Mouse (Mus musculus): ENCODE results near the gene Ssmem1. TPM values are rescaled to one million over a fixed set of nuclear protein-coding genes. Genes with fewer than 3 reads are reported as not detected.

The Ssmem1 gene
- polyA plus RNA-seq, 1 experiment from 2014 or later, result not detected

DNA sequence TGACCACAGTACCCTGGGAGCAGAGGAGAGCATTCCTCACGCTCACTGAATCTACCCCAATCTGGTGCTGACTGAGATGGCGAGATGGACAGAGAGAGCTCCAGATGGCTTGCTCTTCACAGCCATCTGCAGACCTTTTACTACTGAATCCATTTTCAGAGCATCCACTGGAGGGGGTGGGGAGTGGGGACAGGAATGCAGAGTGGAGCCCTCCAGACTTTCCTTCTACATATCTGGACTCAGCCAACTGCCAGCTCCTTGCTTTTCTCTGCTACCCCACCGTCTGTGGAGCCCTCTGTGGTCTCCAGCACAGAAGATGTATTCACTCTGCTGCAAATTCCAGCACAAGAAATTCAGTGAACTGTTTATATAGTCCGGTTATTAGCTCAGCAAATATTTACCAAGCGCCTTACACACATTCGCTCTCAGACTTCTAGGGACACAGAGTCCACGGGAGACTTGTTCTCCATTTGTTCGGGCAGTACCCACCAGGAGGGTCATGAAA is 32.4 kb upstream of the Ssmem1 start:
- H3K9ac ChIP-seq (replicated peaks), result no peak overlapping the region
- H3K36me3 ChIP-seq, result peaks cover 25% of the 10 kb centered on the region
- no peaks in the 10 kb centered on the region for H3K27me3 ChIP-seq
- H3K27ac ChIP-seq, result peak overlapping the region; percentile 21; the same call in 1 of the 2 replicates
- H3K4me1 ChIP-seq (replicated peaks), result peaks cover 5% of the 10 kb centered on the region; the same call in 1 of the 2 replicates
- ATAC-seq, result no peak
- 85% methylated on average over 8 of the region's 8 CpGs for WGBS
- no peak overlapping the region for H3K4me3 ChIP-seq (replicated peaks)
- no peak overlapping the region for H3K4me2 ChIP-seq (replicated peaks)
- 0 out of 2 replicates have a peak, but pooled peaks cover 3% of the 10 kb centered on the region for H3K9me3 ChIP-seq

DNA sequence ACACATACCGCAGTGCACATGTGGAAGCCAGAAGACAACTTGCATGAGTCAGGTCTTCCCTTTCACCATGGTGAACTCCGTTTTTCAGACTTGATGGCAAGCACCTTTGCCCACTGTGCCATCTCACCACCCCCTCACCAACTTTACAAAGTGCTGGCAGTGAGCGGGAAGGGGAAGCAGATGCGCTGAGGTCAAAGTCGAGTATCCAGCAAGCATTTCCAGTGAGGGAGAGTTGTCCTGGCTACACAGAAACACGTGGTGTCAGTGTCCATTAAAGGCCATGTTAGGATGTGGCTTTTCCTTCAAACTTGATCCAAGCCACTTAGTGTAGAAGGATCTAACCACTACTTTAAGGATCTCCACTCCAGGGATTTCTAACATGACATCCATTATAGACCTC is 31.9 kb upstream of the Ssmem1 start:
- Histone ChIP-seq H3K9ac (replicated peaks) (no peak overlapping the region), H3K36me3 (peaks cover 30% of the 10 kb centered on the region), H3K27ac (no peak overlapping the region), H3K4me1 (replicated peaks) (peaks cover 5% of the 10 kb centered on the region; the same call in 1 of the 2 replicates), H3K4me3 (replicated peaks) (no peak overlapping the region), H3K4me2 (replicated peaks) (no peak overlapping the region), H3K27me3 (no peaks in the 10 kb centered on the region), H3K9me3 (0 out of 2 replicates have a peak, but pooled peaks cover 3% of the 10 kb centered on the region)
- no peak for ATAC-seq
- 94% methylated on average over 6 of the region's 6 CpGs for WGBS

DNA sequence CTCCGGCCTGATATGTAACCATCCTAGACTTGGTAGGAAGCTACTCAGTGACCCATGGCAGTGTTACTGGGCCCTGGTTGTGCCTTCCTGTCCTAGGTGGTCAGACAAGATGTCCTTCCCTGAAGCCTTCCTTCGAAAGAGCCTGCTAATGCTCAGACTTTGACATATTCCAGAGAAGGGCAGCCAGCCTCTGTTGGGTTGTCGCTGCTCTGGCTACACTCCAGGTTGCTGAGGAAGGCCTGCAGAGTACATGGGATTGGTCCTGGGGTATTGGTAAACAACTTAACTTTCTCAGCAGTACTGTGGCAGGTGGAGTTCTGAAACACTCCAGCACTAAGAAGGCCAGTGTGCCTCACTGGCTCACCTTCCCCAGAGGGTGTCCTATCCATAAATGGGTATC is 30.2 kb upstream of the Ssmem1 start:
- ATAC-seq, result no peak
- Histone ChIP-seq H3K9ac (replicated peaks) (no peak overlapping the region), H3K9me3 (no peaks in the 10 kb centered on the region), H3K4me1 (replicated peaks) (peaks cover 5% of the 10 kb centered on the region; the same call in 1 of the 2 replicates), H3K27me3 (no peaks in the 10 kb centered on the region), H3K27ac (no peak overlapping the region), H3K4me3 (replicated peaks) (no peak overlapping the region), H3K36me3 (peaks cover 42% of the 10 kb centered on the region), H3K4me2 (replicated peaks) (no peak overlapping the region)
- WGBS, result 98% methylated on average over 3 of the region's 3 CpGs

DNA sequence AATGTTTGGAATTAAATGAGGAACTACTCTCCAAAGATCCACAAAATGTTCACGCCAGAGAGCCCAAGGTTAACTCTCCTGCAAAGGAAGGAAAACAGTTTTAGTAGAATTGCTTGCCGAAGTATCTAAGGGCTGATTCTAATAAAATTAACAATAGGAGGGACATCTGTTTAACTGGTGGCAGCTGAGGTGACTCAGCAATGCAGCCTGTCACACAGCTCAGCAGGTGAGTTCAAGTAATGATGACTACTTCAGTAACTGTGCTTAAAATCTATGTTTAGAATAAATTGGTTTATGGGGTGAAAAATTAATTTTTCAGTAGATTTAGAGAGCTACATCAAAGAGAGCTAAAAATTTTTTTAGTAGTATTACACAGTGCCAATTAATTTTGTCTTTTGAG is 26.7 kb upstream of the Ssmem1 start:
- Histone ChIP-seq H3K27ac (no peak overlapping the region), H3K9ac (replicated peaks) (no peak overlapping the region), H3K9me3 (no peaks in the 10 kb centered on the region), H3K4me2 (replicated peaks) (no peak overlapping the region), H3K27me3 (no peaks in the 10 kb centered on the region), H3K4me3 (replicated peaks) (no peak overlapping the region), H3K36me3 (peaks cover 73% of the 10 kb centered on the region), H3K4me1 (replicated peaks) (peaks cover 5% of the 10 kb centered on the region; the same call in 1 of the 2 replicates)
- ATAC-seq, result no peak
- WGBS, result 90% methylated on average over 2 of the region's 2 CpGs

DNA sequence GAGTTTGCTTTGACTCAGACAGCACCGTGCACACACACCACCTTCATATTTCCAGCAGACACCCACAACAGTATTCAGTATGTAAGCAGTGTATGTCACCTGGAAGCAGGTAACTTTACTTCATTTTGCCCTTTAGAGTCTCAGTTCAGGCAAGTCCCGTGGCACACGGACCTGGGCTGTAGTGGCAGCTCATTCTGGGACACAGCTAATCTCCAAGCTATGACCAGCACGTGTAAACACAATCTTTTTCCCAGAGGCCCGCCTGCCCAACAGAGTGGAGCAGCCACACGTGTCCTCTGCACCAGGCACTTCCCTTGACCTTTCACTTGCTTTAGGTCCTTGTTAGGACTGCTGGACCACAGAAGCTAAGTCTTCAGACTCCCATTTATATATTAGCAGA is 23.1 kb upstream of the Ssmem1 start:
- no peak overlapping the region for H3K4me3 ChIP-seq (replicated peaks)
- H3K36me3 ChIP-seq, result peaks cover 78% of the 10 kb centered on the region
- no peak overlapping the region for H3K4me2 ChIP-seq (replicated peaks)
- H3K27ac ChIP-seq, result no peak overlapping the region
- no peak overlapping the region for H3K9ac ChIP-seq (replicated peaks)
- H3K27me3 ChIP-seq, result no peaks in the 10 kb centered on the region
- H3K4me1 ChIP-seq (replicated peaks), result no peaks in the 10 kb centered on the region
- no peaks in the 10 kb centered on the region for H3K9me3 ChIP-seq
- WGBS, result 93% methylated on average over 6 of the region's 6 CpGs
- no peak for ATAC-seq

DNA sequence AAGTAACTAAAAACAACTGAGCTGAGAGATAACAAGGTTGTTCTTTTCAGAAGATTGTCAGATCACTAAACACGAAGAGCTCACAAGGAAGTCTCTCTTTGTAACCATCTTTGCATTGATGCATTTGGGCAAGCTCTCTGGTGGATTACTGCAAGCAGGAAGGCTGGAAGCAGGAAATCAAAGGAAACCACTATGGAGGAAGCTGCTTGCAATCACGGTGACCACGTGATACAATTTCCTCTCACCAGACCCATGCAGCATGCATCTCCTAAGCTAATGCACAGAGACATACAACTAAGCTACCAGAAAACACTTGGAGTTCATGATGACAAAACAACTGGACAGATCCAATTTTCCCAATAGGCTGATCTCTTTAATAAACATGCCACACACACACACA is 10.6 kb upstream of the Ssmem1 start:
- Histone ChIP-seq H3K27me3 (no peaks in the 10 kb centered on the region), H3K9me3 (no peaks in the 10 kb centered on the region), H3K4me2 (replicated peaks) (no peak overlapping the region), H3K9ac (replicated peaks) (no peak overlapping the region), H3K27ac (no peak overlapping the region), H3K36me3 (peaks cover 45% of the 10 kb centered on the region), H3K4me1 (replicated peaks) (no peaks in the 10 kb centered on the region), H3K4me3 (replicated peaks) (no peak overlapping the region)
- WGBS, result 92% methylated on average over 3 of the region's 3 CpGs
- ATAC-seq, result no peak

DNA sequence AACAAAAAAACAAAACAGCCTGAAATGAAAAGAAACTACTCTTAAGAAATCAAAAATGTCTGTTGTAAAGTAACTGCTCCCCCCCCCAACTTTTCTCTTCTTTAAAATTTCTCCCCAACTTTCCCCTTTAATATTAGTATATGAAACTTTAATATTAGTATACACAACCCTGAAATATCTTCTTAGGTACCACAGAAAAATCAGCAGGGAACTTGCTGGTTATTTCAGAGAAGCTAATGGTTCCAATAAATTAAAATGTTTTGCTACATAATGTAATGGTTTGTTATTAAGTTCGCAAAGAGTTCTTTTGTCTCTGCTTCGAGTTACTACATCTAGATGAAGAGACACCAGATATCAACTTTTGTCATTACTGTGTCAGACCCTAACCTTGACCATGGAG is 825 bp upstream of the Ssmem1 start:
- peak overlapping the region; percentile 56 for H3K4me3 ChIP-seq (replicated peaks)
- H3K9ac ChIP-seq (replicated peaks), result peak overlapping the region; percentile 73
- no peak for ATAC-seq
- no peaks in the 10 kb centered on the region for H3K27me3 ChIP-seq
- peak overlapping the region; percentile 67 for H3K4me2 ChIP-seq (replicated peaks)
- peaks cover 22% of the 10 kb centered on the region for H3K36me3 ChIP-seq
- H3K4me1 ChIP-seq (replicated peaks), result peaks cover 8% of the 10 kb centered on the region
- 15% methylated on average over 2 of the region's 2 CpGs for WGBS
- H3K9me3 ChIP-seq, result no peaks in the 10 kb centered on the region
- H3K27ac ChIP-seq, result peak overlapping the region; percentile 91

DNA sequence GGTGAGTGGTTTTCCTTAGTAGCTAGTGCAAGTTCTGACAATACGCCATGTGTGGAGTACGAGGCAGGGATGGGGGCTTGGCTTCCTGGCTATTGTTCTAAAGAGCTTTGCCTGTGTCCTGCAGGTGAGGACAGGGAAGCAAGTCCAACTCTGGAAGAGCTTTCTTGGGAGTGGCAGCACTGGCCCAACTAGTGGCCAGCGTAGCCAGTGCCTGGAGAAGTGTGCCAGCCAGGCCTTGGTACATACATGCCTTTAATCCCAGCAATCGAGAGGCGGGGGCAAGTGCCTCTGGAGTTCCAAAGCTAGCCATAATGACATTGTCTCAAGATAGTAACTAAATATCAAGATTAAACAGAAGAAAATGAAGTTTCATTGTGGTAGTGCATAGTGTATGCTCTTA is 642 bp downstream of the Ssmem1 start:
- Histone ChIP-seq H3K4me3 (replicated peaks) (peak overlapping the region; percentile 56; the same call in 1 of the 2 replicates), H3K27ac (peak overlapping the region; percentile 88)

DNA sequence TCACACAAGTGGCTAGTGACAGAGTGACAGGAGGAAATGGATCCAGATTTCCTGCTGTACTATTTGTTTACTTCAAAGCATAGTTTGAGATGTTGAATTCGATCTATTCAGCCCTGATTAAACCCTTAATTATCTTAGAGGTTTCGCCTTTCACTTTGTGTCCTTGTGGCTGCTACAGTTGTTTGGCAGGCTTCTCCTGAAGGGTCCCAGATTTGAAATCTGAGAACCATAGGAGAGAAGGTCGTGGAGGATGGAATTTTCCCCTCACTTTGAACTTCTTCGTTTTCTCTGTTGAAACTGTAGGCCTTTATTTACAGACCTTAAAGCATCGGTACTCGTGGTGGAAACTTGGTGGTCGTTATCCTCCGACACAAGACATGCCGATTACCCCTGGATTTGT is 4.6 kb downstream of the Ssmem1 start:
- Histone ChIP-seq H3K4me1 (replicated peaks) (peaks cover 5% of the 10 kb centered on the region), H3K9ac (replicated peaks) (no peak overlapping the region), H3K27me3 (no peaks in the 10 kb centered on the region), H3K36me3 (no peaks in the 10 kb centered on the region), H3K4me2 (replicated peaks) (no peak overlapping the region), H3K4me3 (replicated peaks) (no peak overlapping the region), H3K27ac (no peak overlapping the region), H3K9me3 (no peaks in the 10 kb centered on the region)
- ATAC-seq, result no peak
- 28% methylated on average over 9 of the region's 9 CpGs for WGBS

More for the DNA sequence above, 642 bp downstream of the Ssmem1 start:
- H3K27me3 ChIP-seq, result no peaks in the 10 kb centered on the region
- H3K4me2 ChIP-seq (replicated peaks), result peak overlapping the region; percentile 67
- H3K9me3 ChIP-seq, result no peaks in the 10 kb centered on the region
- peaks cover 8% of the 10 kb centered on the region for H3K4me1 ChIP-seq (replicated peaks)
- peak; percentile 21 for ATAC-seq
- peaks cover 11% of the 10 kb centered on the region for H3K36me3 ChIP-seq
- peak overlapping the region; percentile 55; the same call in 1 of the 2 replicates for H3K9ac ChIP-seq (replicated peaks)
- WGBS, result 55% methylated on average over 5 of the region's 5 CpGs

DNA sequence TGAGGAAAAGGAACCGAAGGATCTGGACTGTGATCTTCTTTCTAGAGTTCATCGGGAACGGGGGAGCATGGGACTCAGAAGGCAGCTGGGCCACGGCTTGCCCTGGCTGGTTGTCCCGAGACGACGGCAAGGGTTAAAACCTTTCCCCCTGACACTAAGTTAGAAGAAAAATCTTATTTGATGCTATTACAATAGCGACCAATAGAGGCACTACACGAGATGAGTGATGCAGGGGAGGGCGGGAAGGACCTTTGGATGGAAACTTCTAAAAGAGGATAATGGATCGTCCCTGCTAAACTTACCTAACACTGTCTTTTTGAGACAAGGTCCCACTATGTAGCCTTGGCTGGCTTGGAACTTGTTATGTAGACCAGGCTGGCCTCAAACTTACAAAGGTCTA is 10.8 kb downstream of the Ssmem1 start:
- Histone ChIP-seq H3K9me3 (no peaks in the 10 kb centered on the region), H3K4me2 (replicated peaks) (no peak overlapping the region), H3K27ac (no peak overlapping the region), H3K4me1 (replicated peaks) (peaks cover 2% of the 10 kb centered on the region), H3K36me3 (no peaks in the 10 kb centered on the region), H3K4me3 (replicated peaks) (no peak overlapping the region), H3K27me3 (no peaks in the 10 kb centered on the region), H3K9ac (replicated peaks) (no peak overlapping the region)
- 64% methylated on average over 11 of the region's 11 CpGs for WGBS
- no peak for ATAC-seq

DNA sequence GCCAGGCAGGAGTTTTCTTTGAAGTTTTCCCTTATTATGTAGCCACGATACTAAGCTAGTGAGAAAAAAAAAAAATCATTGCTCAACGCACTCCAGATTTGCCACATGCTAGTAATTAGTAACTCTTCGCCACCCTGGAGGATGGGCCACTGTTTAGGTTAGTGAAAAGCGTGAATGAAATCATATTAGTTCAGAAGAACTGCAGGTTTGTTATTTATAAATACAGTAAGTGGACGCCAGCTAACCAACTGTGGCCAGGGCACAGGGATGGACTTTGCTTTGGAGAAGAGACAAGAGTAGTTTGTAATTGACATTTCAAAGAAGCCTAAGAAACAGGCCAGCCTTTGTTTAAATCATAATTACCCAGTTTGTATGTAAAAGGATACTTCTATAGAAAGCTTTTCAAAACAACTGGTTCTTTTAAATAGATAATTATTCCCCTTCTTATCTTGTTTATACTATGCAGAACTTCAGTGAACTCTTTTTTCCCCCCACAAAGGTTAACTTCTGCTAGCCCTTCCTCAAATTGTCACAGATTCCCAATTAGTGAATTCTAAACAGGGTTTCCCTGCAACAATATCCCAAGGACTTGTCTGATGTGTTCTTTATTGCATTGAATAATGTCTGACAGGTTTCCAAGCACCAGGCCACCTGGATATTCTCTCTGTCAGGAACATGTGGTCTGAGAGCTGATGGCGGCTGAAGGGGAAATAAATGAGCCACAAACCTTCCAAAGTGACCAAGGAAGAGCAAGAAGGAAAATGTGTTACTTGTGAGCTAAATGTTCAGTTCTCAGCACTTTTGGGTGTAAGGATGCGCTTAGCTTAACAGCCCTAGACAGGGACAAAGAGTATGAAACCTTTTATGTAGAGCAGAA is 16.0 kb downstream of the Ssmem1 start:
- H3K4me3 ChIP-seq (replicated peaks), result no peak overlapping the region
- peaks cover 20% of the 10 kb centered on the region for H3K4me1 ChIP-seq (replicated peaks)
- no peak overlapping the region for H3K9ac ChIP-seq (replicated peaks)
- ATAC-seq, result no peak
- H3K27me3 ChIP-seq, result no peaks in the 10 kb centered on the region; the same call in 1 of the 2 replicates
- H3K9me3 ChIP-seq, result no peaks in the 10 kb centered on the region
- 57% methylated on average over 7 of the region's 7 CpGs for WGBS
- no peaks in the 10 kb centered on the region for H3K36me3 ChIP-seq
- peak overlapping the region; percentile 75; the same call in 1 of the 2 replicates for H3K27ac ChIP-seq
- H3K4me2 ChIP-seq (replicated peaks), result no peak overlapping the region

Data from midbrain, embryonic 13.5 days (tissue).